Mouse (Mus musculus): Measurements from ENCODE around the gene Xylt1. TPM values are rescaled to one million over a fixed set of nuclear protein-coding genes. Genes with fewer than 3 reads are reported as not detected.

Xylt1 gene
- polyA plus RNA-seq, 1 experiment from 2014 or later = 1.4 TPM

DNA sequence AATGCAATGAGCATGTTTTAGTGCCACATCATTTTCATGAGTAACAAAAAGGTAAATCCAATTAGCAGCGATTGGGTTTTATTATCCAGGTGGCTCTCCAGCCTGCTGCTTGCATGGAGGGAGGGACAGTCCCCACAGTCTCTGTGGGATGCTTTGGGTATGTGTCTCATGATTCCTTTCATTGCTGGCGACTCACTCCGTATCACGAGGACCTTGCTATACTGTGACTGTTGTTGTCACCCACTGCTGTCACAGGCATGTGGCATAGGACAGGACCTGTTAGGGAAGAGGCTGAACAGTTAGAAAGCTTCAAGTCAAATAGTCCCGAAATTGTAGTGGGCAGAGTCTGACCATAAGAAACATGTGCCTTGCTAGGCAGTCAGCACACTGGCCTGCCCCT, 234.1 kb downstream of the Xylt1 start:
- Histone ChIP-seq H3K4me1 (replicated peaks) (no peaks in the 10 kb centered on the region), H3K27me3 (replicated peaks) (no peaks in the 10 kb centered on the region), H3K9ac (no peak overlapping the region), H3K4me3 (no peak overlapping the region), H3K36me3 (no peaks in the 10 kb centered on the region), H3K27ac (ENCODE audit: poor library complexity, severe bottlenecking) (no peak overlapping the region), H3K9me3 (replicated peaks) (no peaks in the 10 kb centered on the region), H3K4me2 (no peak overlapping the region)
- 72% methylated on average over 5 of the region's 5 CpGs for WGBS
- ATAC-seq (ENCODE audit: insufficient number of reproducible peaks, low FRiP score) = no peak

DNA sequence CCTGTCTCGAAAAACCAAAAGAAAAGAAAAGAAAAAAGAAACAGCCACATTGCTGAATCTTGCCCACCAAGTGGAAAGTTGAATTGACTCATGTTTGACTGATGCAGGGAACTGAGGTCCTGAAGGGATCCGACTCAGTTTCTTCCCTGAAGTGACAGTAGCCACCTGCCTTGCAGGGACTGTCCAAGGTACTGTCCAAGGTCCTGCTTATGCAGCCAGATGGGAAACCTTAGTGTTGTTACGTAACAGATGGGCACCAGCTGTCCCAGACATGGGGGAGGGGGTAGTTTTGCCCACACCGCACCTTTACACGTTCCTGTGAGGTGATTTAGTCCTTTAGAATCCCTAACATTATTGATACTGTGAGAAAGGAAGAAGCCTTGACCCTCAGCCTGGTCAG, 235.5 kb downstream of the Xylt1 start:
- H3K4me3 ChIP-seq = no peak overlapping the region
- no peaks in the 10 kb centered on the region for H3K9me3 ChIP-seq (replicated peaks)
- ATAC-seq (ENCODE audit: insufficient number of reproducible peaks, low FRiP score) = no peak
- H3K27me3 ChIP-seq (replicated peaks) = no peaks in the 10 kb centered on the region
- no peak overlapping the region for H3K4me2 ChIP-seq
- 54% methylated on average over 5 of the region's 5 CpGs for WGBS
- no peak overlapping the region for H3K27ac ChIP-seq (ENCODE audit: poor library complexity, severe bottlenecking)
- H3K36me3 ChIP-seq = no peaks in the 10 kb centered on the region
- H3K4me1 ChIP-seq (replicated peaks) = no peaks in the 10 kb centered on the region
- no peak overlapping the region for H3K9ac ChIP-seq

DNA sequence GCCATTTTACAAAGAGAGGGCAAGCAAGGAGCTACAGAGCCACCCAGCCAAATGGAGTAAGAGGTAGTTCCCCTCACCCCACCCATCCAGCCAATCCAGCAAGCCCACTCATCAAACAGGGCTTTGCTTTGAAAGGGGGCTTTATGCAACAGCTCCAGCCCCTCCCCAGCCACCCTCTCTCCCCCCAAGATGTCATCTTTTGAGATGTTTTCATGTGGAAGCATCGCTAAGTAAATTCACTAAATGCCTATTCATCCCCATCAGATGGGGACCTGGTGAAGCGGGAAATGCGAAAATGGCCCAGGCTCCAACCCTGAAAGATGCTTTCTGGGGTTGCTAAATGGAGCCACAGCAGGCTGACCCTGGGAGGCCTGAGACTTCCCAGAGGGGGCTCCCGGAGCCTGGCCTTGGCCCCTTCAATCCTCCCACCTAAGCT, 238.0 kb downstream of the Xylt1 start:
- no peaks in the 10 kb centered on the region for H3K9me3 ChIP-seq (replicated peaks)
- H3K9ac ChIP-seq = no peak overlapping the region
- no peaks in the 10 kb centered on the region for H3K36me3 ChIP-seq
- no peak overlapping the region for H3K4me2 ChIP-seq
- H3K27me3 ChIP-seq (replicated peaks) = no peaks in the 10 kb centered on the region
- H3K4me1 ChIP-seq (replicated peaks) = no peaks in the 10 kb centered on the region
- ATAC-seq (ENCODE audit: insufficient number of reproducible peaks, low FRiP score) = no peak
- H3K4me3 ChIP-seq = no peak overlapping the region
- WGBS = 54% methylated on average over 4 of the region's 4 CpGs
- no peak overlapping the region for H3K27ac ChIP-seq (ENCODE audit: poor library complexity, severe bottlenecking)

DNA sequence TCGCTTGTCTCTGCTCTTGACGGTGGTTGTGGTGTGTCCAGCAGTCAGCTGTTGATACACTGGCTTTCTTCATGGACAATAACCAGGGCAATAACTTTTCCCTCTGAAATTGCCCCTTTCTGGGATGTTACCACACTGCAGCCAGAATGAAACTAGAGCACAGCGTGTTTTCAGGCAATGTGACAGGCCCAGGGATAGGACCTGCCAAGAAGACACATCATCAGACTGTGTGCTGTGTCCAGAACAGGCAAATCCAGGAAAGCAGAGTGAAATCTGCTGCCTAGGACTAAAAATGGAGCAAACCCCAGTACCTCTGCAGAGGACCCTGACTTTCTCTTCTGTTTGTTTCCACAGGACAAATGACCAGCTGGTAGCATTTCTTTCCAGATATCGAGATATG, 240.8 kb downstream of the Xylt1 start:
- no peak overlapping the region for H3K4me3 ChIP-seq
- no peak overlapping the region for H3K27ac ChIP-seq (ENCODE audit: poor library complexity, severe bottlenecking)
- no peaks in the 10 kb centered on the region for H3K36me3 ChIP-seq
- no peak for ATAC-seq (ENCODE audit: insufficient number of reproducible peaks, low FRiP score)
- no peaks in the 10 kb centered on the region for H3K4me1 ChIP-seq (replicated peaks)
- WGBS = 85% methylated on average over 4 of the region's 4 CpGs
- no peaks in the 10 kb centered on the region for H3K27me3 ChIP-seq (replicated peaks)
- H3K9me3 ChIP-seq (replicated peaks) = no peaks in the 10 kb centered on the region
- H3K9ac ChIP-seq = no peak overlapping the region
- H3K4me2 ChIP-seq = no peak overlapping the region

DNA sequence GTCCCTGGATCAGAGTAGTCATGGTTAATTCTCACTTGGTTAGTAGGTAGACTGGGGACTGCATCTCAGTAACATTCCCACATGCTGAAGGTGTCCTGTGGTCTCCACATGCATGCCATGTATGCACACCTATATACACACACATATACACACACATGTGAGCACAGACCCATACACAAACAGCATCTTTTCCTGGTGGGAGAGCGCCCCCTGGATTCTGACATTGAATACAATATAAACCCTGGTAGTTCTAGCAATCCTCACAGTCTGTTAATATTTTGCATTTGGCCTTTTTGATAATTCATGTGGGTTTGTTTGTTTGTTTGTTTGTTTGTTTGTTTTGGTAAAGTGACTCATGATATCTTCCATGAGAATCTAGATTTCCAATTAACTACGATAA, 242.0 kb downstream of the Xylt1 start:
- Histone ChIP-seq H3K4me1 (replicated peaks) (no peaks in the 10 kb centered on the region), H3K27me3 (replicated peaks) (no peaks in the 10 kb centered on the region), H3K4me2 (no peak overlapping the region), H3K9me3 (replicated peaks) (no peaks in the 10 kb centered on the region), H3K36me3 (no peaks in the 10 kb centered on the region), H3K4me3 (no peak overlapping the region), H3K27ac (ENCODE audit: poor library complexity, severe bottlenecking) (no peak overlapping the region), H3K9ac (no peak overlapping the region)
- no peak for ATAC-seq (ENCODE audit: insufficient number of reproducible peaks, low FRiP score)
- 64% methylated on average over 2 of the region's 2 CpGs for WGBS

DNA sequence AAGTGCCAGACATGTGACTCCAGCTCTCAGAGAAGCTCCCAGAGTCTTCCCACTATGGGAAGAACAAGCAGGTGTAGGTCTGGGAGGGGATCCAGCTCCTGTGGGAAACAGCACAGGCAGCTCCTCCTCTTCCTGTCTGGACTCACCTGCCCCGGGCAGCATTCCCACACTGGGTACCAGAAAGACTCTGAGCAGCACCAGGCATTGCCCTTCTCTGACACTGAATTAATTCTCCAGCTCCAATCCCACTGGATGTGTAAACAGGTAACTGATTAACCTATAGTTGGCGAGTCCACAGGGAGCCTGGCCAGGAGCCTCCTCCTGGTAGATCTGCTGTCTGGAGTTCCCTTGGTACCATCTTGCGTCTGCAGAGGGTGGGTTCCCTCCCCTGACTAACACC, 248.0 kb downstream of the Xylt1 start:
- no peak overlapping the region for H3K27ac ChIP-seq (ENCODE audit: poor library complexity, severe bottlenecking)
- H3K9ac ChIP-seq = no peak overlapping the region
- WGBS = 69% methylated on average over 3 of the region's 3 CpGs
- no peaks in the 10 kb centered on the region for H3K27me3 ChIP-seq (replicated peaks)
- no peaks in the 10 kb centered on the region for H3K36me3 ChIP-seq
- H3K9me3 ChIP-seq (replicated peaks) = no peaks in the 10 kb centered on the region
- no peak overlapping the region for H3K4me2 ChIP-seq
- H3K4me1 ChIP-seq (replicated peaks) = no peaks in the 10 kb centered on the region
- H3K4me3 ChIP-seq = no peak overlapping the region
- no peak for ATAC-seq (ENCODE audit: insufficient number of reproducible peaks, low FRiP score)

DNA sequence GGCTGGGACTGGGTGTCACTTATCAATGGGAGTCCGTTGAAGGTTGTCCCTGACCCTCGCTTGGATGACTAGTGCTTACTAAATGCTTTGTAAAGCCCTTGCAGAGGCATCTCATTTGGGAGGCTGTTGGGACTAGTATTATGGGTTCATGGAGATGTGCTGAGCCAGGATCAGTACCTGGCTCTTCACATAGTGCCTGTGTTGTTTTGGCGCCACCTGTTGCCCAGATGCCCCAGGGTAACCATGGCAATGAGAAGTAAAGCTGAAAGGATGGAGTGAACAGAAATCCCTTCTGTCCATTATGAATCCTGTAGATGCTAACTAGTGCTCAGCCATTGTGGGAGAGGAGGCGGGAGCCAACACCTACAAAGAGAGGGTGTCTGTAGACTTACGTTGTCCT, 249.9 kb downstream of the Xylt1 start:
- 64% methylated on average over 5 of the region's 5 CpGs for WGBS
- Histone ChIP-seq H3K4me2 (no peak overlapping the region), H3K27ac (ENCODE audit: poor library complexity, severe bottlenecking) (no peak overlapping the region), H3K4me1 (replicated peaks) (no peaks in the 10 kb centered on the region), H3K4me3 (no peak overlapping the region), H3K9me3 (replicated peaks) (no peaks in the 10 kb centered on the region), H3K27me3 (replicated peaks) (no peaks in the 10 kb centered on the region), H3K9ac (no peak overlapping the region), H3K36me3 (no peaks in the 10 kb centered on the region)
- ATAC-seq (ENCODE audit: insufficient number of reproducible peaks, low FRiP score) = no peak

DNA sequence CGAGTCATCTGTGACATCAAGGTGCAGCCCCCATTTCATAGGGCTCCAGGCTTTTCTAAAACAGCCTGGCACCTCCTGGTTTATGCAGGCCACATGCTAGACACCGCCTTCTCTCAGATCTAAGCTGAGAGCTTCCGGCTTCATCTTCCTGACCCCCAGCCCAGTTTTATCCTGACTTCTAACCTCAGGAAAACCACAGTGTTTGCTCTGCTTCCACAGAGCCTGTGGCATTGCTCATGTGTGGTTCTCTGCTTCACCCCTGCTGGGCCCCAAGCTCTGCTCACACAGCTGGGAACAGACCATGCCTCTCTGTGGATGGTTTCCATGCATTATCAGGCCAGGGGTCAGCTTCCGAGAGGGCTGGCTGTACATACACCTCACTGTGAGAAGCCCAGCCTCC, 254.8 kb downstream of the Xylt1 start:
- Histone ChIP-seq H3K4me3 (no peak overlapping the region), H3K27ac (ENCODE audit: poor library complexity, severe bottlenecking) (no peak overlapping the region), H3K27me3 (replicated peaks) (no peaks in the 10 kb centered on the region), H3K9ac (no peak overlapping the region), H3K36me3 (no peaks in the 10 kb centered on the region), H3K9me3 (replicated peaks) (no peaks in the 10 kb centered on the region), H3K4me2 (no peak overlapping the region), H3K4me1 (replicated peaks) (no peaks in the 10 kb centered on the region)
- WGBS = 69% methylated on average over 4 of the region's 4 CpGs
- ATAC-seq (ENCODE audit: insufficient number of reproducible peaks, low FRiP score) = no peak

DNA sequence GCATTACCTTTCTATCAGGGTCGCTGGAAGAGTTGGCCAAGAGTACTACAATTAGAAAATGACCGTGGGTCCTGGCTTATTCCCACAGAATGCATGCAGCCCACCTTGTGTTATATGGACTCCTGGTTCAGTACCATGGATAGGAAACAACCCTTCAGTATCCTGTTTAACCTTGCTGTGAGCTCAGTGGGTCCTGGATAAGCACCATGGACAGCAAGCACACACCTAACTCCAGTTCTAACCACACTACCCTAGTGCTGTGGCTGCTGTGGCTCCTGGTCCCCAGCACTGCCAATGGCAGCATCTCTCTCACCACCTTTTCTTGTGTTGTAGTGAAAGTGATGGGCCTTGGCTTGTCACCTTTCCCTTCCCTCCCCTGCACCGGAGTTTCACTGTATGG, 255.9 kb downstream of the Xylt1 start:
- WGBS = 64% methylated on average over 3 of the region's 3 CpGs
- ATAC-seq (ENCODE audit: insufficient number of reproducible peaks, low FRiP score) = no peak
- H3K36me3 ChIP-seq = no peaks in the 10 kb centered on the region
- H3K9me3 ChIP-seq (replicated peaks) = no peaks in the 10 kb centered on the region
- no peak overlapping the region for H3K4me2 ChIP-seq
- H3K9ac ChIP-seq = no peak overlapping the region
- H3K27me3 ChIP-seq (replicated peaks) = no peaks in the 10 kb centered on the region
- no peaks in the 10 kb centered on the region for H3K4me1 ChIP-seq (replicated peaks)
- H3K27ac ChIP-seq (ENCODE audit: poor library complexity, severe bottlenecking) = no peak overlapping the region
- no peak overlapping the region for H3K4me3 ChIP-seq

DNA sequence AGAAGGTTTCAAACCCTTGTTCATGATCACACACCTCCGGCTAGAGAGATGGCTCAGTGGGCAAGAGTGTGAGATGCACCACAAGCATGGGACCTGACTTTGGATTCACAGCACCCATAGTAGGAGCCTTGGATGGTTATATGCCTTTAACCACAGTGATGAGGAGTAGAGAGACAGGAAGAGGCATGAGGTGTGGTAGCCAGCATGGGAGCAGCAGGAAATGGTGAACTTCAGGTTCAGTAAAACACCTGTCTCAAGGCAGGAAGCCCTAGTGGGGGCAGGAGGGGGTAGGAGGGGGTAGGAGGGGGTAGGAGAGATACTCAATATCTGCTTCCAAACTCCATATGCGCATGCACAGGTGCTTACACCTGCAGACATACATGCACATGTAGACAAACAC, 257.2 kb downstream of the Xylt1 start:
- Histone ChIP-seq H3K36me3 (no peaks in the 10 kb centered on the region), H3K27ac (ENCODE audit: poor library complexity, severe bottlenecking) (no peak overlapping the region), H3K27me3 (replicated peaks) (no peaks in the 10 kb centered on the region), H3K4me2 (no peak overlapping the region), H3K9ac (no peak overlapping the region), H3K9me3 (replicated peaks) (no peaks in the 10 kb centered on the region), H3K4me3 (no peak overlapping the region), H3K4me1 (replicated peaks) (no peaks in the 10 kb centered on the region)
- ATAC-seq (ENCODE audit: insufficient number of reproducible peaks, low FRiP score) = no peak
- WGBS = 94% methylated on average over 1 of the region's 2 CpGs

DNA sequence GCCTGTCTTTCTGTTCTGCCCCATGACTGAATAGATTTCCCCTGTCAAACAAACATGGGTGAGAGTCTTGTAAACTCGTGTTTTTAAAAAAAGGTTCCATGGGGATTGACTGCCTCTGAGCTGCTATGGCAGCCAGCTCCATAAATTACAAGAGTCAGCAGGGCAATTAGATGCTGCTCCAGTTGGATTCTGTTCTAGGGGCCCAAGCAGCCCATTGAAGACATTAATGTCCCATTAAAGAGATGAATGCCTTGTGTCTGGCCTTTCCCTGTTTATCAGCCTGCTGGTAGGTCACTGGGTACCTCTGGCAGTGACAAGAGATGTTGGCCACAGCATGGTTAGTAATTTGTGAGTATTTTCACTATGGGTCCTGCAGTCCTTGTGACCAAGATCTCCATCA, 271.9 kb downstream of the Xylt1 start:
- WGBS = 74% methylated on average over 1 of the region's 1 CpGs
- no peaks in the 10 kb centered on the region for H3K27me3 ChIP-seq (replicated peaks)
- no peaks in the 10 kb centered on the region for H3K9me3 ChIP-seq (replicated peaks)
- no peak for ATAC-seq (ENCODE audit: insufficient number of reproducible peaks, low FRiP score)
- H3K4me3 ChIP-seq = no peak overlapping the region
- no peak overlapping the region for H3K4me2 ChIP-seq
- no peaks in the 10 kb centered on the region for H3K4me1 ChIP-seq (replicated peaks)
- no peak overlapping the region for H3K9ac ChIP-seq
- peaks cover 12% of the 10 kb centered on the region for H3K36me3 ChIP-seq
- H3K27ac ChIP-seq (ENCODE audit: poor library complexity, severe bottlenecking) = no peak overlapping the region

DNA sequence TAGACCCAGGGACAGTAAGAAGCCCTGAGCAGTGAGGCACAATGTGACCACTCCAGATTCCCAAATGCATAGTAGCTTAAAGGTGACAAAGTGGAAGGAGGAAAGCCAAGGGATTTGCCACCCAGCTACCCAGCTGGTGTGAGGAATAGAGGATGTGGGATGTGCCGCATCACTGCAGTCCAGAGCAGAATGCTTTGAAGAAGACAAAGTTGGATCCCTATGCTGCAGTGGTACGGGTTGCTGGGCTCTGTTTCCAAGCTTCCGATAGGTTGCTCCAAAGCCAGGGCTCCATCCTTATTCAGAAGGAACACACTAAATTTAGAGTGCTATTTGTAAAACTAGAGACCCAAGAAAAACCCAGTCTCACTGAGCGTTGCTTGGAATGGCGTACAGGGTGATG, 275.0 kb downstream of the Xylt1 start:
- WGBS = 93% methylated on average over 5 of the region's 5 CpGs
- Histone ChIP-seq H3K4me1 (replicated peaks) (no peaks in the 10 kb centered on the region), H3K27ac (ENCODE audit: poor library complexity, severe bottlenecking) (no peak overlapping the region), H3K27me3 (replicated peaks) (no peaks in the 10 kb centered on the region), H3K9ac (no peak overlapping the region), H3K9me3 (replicated peaks) (no peaks in the 10 kb centered on the region), H3K36me3 (peaks cover 3% of the 10 kb centered on the region), H3K4me2 (no peak overlapping the region), H3K4me3 (no peak overlapping the region)
- no peak for ATAC-seq (ENCODE audit: insufficient number of reproducible peaks, low FRiP score)
